Comparison of ENCODE assay signal across 13 mouse cellular contexts in the genomic region with DNA sequence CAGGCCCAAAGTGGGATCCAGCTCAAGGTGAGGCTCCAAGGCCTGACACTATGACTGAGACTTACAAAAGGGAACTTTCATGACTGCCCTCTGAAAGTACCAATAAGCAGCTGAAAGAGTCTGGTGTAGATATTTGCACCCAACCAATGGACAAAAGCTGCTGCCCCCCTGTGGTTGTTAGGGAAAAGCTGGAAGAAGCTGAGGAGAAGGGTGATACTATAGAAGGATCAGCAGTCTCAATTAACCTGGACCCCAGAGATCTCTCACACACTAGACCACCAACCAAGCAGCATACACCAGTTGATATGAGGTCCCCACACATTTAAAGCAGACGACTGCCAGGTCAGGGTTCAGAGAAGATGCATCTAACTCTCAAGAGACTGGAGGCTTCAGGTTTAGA.
"Had no signal": no experiment of that assay in that cellular context is flagged by ENCODE, and none has a peak within 500 bp of the region (broad histone marks: within the 10 kb centered on the region; RNA-seq: fewer than 3 reads in every experiment).

No protein-coding gene starts in this region.

- H3K27ac ChIP-seq: kidney, postnatal 0 days; limb, embryonic 13.5 days; liver, embryonic 14.5 days; midbrain, embryonic 12.5 days; neural tube, embryonic 12.5 days had no signal

- DNase-seq: kidney, adult 11 months; kidney, adult 9 months; kidney, postnatal 36 days; left cerebral cortex, postnatal 4 days; lung, adult 18-20 months; thymus, adult 18-20 months; thymus, postnatal 14 days had no signal

- H3K4me3 ChIP-seq: limb, embryonic 13.5 days; midbrain, embryonic 12.5 days; myocyte; neural tube, embryonic 12.5 days had no signal
